Mouse (Mus musculus) heart, postnatal 36 days (tissue): ENCODE data around the gene Shroom4. TPM values are rescaled to one million over a fixed set of nuclear protein-coding genes. Genes with fewer than 3 reads are reported as not detected.
"Not testable (repeated sequence)": the region's sequence is repeated elsewhere in the genome, so short reads cannot be mapped to it uniquely, and the experiment has no call there.

Source experiments
- DNase-seq, 2 experiments: peaks; one replicate each; pipeline ENCODE4 v3.0.0; 2021 to 2022
- intact Hi-C: fragments of 180-260 bp; cut with DNase I; formaldehyde crosslinking; loops from one replicate; pipeline ENCODE4 v1.15.1; 2025
- total RNA-seq, 2 experiments: library from RNA; stranded (reverse); gene quantifications; 2 replicates each; pipeline ENCODE4 v1.2.3; 2021

Gene Shroom4
- 10 to 100 TPM; 14.1 to 18.1 TPM for total RNA-seq

GRCm38 (mm10) chrX:6399626-6400397, at the start of gene Shroom4:
Gene Shroom4, plus strand, starts transcription at chrX:6399854.
- peak; percentile 53 to 68 for DNase-seq
- intact Hi-C loops = loop anchor here (5.0 kb wide), 1 partner anchor 1277 kb away; no protein-coding TSS in a partner anchor

DNA sequence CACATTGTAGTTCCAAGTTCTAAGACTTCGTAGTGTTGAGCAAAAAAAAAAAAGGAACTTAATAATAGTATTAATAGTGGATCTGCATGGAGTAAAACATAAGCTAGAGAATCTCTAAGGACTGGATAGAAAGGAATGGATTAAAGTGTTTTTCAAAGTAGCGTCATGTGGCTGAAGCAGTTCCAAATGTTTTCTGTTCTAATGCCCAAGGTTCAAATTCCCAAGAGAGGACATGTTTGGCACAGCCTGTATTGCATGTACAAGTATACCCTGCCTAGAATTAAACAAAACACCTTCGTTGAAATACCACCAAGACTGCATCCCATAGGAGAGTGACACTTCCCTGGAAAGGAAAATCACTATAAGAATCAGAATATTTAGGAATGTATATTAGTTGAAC, 42.8 kb upstream of the Shroom4 start:
- no peak for DNase-seq
- intact Hi-C loops = no loop called here

DNA sequence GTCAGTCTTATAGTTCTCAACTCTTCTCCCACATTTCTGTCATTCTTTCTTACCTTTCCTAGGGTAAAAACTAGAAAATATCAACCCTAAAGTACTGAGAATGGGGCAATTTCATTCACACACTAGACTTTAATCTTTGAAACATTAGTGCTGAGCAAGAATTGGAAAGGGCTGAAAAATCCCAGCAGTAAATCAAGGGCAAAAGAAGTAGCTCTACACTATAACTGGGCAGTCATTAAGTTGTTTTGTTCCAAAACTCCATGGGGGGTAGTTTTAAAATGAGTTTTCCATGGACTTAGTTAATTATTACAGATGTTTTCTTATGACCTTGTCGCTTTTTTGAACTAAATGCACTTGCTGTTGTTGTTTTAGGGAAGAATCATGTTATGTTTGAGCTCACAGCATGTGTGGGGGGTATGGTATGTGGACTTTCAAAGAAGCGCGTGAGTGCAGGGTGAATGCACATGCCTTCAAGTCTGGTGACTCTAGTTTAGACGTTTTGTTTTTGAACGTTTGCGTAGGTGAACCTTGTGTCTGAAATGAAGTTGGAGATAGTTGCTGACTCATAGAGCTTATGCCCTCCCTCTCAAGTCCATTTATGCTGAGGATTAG, 42.0 kb upstream of the Shroom4 start:
- intact Hi-C loops = no loop called here
- no peak for DNase-seq

- intact Hi-C loops = no loop called here
- no peak for DNase-seq
Observed at GRCm38 (mm10) chrX:6368822-6369221, 30.8 kb upstream of the Shroom4 start.

GRCm38 (mm10) chrX:6370706-6371105, 28.9 kb upstream of the Shroom4 start:
- no peak for DNase-seq
- intact Hi-C loops = no loop called here

GRCm38 (mm10) chrX:6393861-6394260, 5.8 kb upstream of the Shroom4 start:
- DNase-seq = no peak
- intact Hi-C loops = no loop called here

DNA sequence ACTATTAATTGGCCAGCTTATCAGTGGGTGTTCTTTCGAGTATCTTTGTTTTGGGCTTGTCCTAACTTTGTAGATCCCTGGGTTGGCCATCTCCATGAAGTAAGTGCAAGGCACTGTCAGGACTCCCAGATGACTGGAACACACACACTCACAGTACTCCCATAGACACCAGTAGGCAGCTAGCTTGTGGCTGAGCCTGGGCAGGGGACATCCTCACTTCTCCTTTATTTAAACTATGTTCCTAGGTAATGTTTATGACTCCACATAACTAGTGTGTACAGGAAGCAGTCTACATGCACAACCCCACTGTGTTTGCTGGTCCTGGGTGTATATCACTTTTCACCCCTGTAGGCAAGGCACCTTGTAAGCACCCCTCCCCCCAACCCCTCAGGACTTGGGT, 461 bp upstream of the Shroom4 start:
- intact Hi-C loops = no loop called here
- no peak for DNase-seq

DNA sequence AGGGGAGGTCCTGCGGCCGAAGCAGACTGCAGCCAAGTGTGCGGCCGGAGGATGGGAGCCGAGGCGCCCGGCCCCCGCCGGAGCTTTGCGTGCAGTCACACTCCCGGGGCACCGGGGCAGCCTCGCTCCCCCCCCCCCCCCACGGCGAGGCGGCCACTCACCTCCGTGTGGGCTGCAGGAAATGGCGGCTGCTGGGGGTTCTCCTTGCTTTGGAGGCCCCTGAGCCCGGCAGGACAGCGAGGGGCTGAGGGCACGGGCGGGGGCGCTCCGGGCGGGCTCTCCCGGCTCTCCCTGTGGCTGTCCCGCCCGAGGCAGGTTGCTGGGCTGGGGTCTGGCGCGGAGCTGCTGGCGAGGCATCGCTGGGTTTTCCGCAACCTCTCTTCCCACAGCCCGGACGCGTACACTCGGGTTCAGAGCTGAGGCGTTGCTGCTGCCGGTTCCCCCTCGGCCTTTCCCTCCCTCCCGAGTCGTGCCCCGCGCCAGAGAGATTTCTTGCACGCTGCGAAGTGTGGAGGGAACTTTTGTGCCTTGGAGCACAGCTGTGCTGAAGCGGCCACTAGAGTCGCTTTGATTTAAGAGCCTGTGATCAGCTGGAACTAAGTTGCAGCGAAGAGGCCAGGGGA, 855 bp downstream of the Shroom4 start:
- intact Hi-C loops = loop anchor here (5.0 kb wide), 1 partner anchor 1277 kb away; no protein-coding TSS in a partner anchor
- peak; percentile 7 to 33 for DNase-seq

GRCm38 (mm10) chrX:6402921-6403320, 3.3 kb downstream of the Shroom4 start:
- intact Hi-C loops = loop anchor here (5.0 kb wide), 1 partner anchor 1274 kb away; no protein-coding TSS in a partner anchor
- DNase-seq = no peak

- DNase-seq = no peak
- intact Hi-C loops = no loop called here
Observed at GRCm38 (mm10) chrX:6409114-6409513, 9.5 kb downstream of the Shroom4 start.

- DNase-seq = no peak
- intact Hi-C loops = no loop called here
Observed at GRCm38 (mm10) chrX:6415412-6415811, 15.8 kb downstream of the Shroom4 start.

DNA sequence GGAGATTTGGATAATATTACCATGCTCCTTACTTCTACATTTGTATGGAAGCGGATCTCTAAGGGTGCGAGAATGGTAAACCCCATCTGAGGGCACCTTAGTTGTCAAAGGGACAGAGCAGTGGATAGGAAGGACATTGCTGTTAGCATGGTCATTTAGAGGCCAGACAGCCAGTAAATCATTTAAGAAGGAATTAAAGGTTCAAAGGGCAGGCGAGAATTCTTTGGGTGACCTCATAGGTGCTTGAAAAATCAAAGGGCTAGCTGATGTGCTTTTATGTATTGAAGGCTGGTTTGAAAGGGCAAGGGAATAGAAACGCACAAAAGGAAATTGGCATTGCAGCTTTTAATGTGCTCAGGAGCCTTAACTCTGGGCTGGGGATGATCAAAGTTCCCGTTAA, 16.3 kb downstream of the Shroom4 start:
- no peak for DNase-seq
- intact Hi-C loops = no loop called here

- intact Hi-C loops = no loop called here
- no peak for DNase-seq
Observed at GRCm38 (mm10) chrX:6418140-6418539, 18.5 kb downstream of the Shroom4 start.

DNA sequence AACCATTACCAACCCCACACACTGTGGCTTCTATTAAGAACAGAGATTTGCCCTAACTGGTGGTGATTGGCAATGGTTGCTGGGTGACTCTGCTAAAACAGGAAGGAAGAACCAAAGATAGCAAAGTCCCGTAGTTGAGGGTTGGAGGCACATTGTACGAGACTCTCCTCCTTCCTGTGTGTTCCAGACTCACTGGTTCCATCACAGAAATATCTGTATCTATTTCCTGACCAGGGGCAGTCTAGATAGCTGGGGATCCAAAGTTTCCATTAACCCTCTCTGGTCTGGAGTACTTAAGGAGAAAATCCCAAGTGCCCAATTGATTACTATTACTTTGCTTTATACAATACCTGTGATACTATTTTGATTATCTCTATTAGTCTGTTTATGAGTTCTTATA, 35.6 kb downstream of the Shroom4 start:
- DNase-seq = no peak
- intact Hi-C loops = no loop called here

DNA sequence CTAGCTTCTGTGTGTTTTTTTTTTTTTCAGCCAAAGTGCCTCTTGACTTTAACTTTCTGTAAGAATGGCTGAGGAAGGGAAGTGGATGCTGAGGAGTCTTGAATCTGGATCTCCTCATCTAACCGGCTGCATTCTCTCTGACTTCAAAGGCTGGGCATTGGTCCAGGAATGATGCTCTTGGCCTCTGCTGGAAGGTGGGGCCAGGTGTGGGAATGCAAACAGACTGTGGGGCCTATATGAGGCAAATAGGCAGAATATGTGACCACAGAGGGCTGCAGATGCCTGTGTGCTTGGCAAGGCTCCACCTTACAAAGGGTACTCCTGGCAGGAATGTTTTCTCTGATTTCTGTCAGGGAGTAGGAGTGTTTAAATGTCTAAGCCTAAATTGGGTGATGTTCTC, 46.8 kb downstream of the Shroom4 start:
- intact Hi-C loops = no loop called here
- DNase-seq = no peak

DNA sequence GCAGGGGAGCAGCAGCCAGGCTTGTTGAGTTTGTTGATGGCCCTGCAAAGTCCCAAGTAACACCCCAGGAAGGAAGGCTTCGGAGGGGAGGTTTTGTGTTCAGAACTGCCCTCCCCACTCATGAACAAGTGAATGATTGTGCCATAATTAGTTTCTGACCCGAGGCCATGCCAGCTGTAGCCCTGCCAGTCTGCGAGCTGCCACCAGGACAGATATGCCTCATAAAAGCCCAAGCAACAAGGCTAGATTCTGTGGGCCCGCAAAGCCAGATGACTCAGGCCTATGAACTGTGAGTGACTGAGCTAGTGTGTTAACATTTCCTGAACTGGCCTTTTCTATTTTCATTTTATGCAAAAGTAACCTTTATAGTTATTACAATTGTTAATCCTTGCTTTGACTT, 48.3 kb downstream of the Shroom4 start:
- intact Hi-C loops = no loop called here
- peak; percentile 1 to 2 for DNase-seq

GRCm38 (mm10) chrX:6453220-6453619, 53.6 kb downstream of the Shroom4 start:
- no peak for DNase-seq
- intact Hi-C loops = no loop called here

- DNase-seq, intact Hi-C loops: not testable (repeated sequence)
Observed at GRCm38 (mm10) chrX:6469251-6469650, 69.6 kb downstream of the Shroom4 start.

- intact Hi-C loops, DNase-seq: not testable (repeated sequence)
Observed at GRCm38 (mm10) chrX:6472563-6472962, 72.9 kb downstream of the Shroom4 start.

DNA sequence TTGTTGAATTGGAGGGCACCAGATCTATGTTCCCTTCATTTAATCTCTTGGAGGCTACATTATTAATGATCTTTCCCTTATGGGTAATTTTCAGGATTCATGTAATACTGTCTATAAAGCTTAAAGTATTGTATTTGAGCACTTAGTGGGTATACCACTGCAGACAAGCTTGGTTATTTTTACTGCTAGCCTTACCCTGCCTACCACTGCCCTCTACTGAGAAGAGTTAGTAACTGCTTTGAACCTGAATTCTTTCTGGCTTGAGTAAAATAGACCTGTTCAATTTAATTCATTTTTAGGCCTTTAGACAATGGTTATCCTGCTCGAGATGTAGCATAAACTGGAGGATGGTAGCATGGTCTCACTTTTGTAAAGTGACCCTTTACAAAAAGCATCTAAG, 75.5 kb downstream of the Shroom4 start:
- intact Hi-C loops = loop anchor here (2.0 kb wide), 1 partner anchor 150 kb away; no protein-coding TSS in a partner anchor
- peak in 1 of 2 experiments; percentile 1 for DNase-seq

- intact Hi-C loops = loop anchor here (2.0 to 5.0 kb wide), 2 partner anchors 41 to 170 kb away; no protein-coding TSS in a partner anchor
- peak in 1 of 2 experiments; percentile 4 for DNase-seq
Observed at GRCm38 (mm10) chrX:6482268-6482667, 82.6 kb downstream of the Shroom4 start.
